Mouse (Mus musculus) intestine, embryonic 14.5 days (tissue): Measurements from ENCODE around the gene Lrig3. TPM values are rescaled to one million over a fixed set of nuclear protein-coding genes. Genes with fewer than 3 reads are reported as not detected.

Source experiments
- ATAC-seq: fragments of 200-750 bp; cut with Nextera tagmentation; replicated peaks from 2 replicates; pipeline ENCODE4 v1.8.0; 2017; ENCODE audit warnings: low read depth, moderate number of reproducible peaks, moderate TSS enrichment, moderate library complexity; ENCODE audit not compliant: low FRiP score, low TSS enrichment
- DNase-seq: peaks from one replicate; pipeline ENCODE4 v3.0.0-alpha.2; 2018; ENCODE audit warnings: low spot score
- H3K27ac ChIP-seq: fragments of 300-500 bp; sonication (generic); 2 replicates; pipeline ENCODE4 v1.5.1; 2014; ENCODE audit warnings: low read depth, mild to moderate bottlenecking, control low read depth
- H3K27me3 ChIP-seq: fragments of 300-500 bp; sonication (generic); replicated peaks from 2 replicates; pipeline ENCODE4 v1.6.1; 2014; ENCODE audit warnings: low read length, control low read depth; ENCODE audit not compliant: control insufficient read depth, insufficient read depth
- H3K36me3 ChIP-seq: fragments of 300-500 bp; sonication (generic); 2 replicates; pipeline ENCODE4 v1.6.1; 2014; ENCODE audit warnings: low read length, control low read depth; ENCODE audit not compliant: control insufficient read depth, insufficient read depth
- H3K4me1 ChIP-seq: fragments of 300-500 bp; sonication (generic); replicated peaks from 2 replicates; pipeline ENCODE4 v1.6.1; 2014; ENCODE audit warnings: low read length, control low read depth, mixed read lengths; ENCODE audit not compliant: control insufficient read depth, insufficient read depth
- H3K4me2 ChIP-seq: fragments of 300-500 bp; sonication (generic); 2 replicates; pipeline ENCODE4 v1.6.1; 2014; ENCODE audit warnings: low read length
- H3K4me3 ChIP-seq: fragments of 300-500 bp; sonication (generic); 2 replicates; pipeline ENCODE4 v1.5.1; 2014; ENCODE audit warnings: low read depth, low read length, control low read depth, mixed read lengths
- H3K9ac ChIP-seq: fragments of 300-500 bp; sonication (generic); 2 replicates; pipeline ENCODE4 v1.6.1; 2014; ENCODE audit warnings: mild to moderate bottlenecking, low read length
- H3K9me3 ChIP-seq: fragments of 300-500 bp; sonication (generic); 2 replicates; pipeline ENCODE4 v1.6.1; 2016; ENCODE audit warnings: low read length, control low read depth; ENCODE audit not compliant: control insufficient read depth
- WGBS: fragments of 180-500 bp; shearing (Covaris S2); extraction: QIAGEN DNeasy Blood & Tissue Kit; methylation state at CpG from one replicate; pipeline ENCODE4 v1.1.7; 2014; 5-methylcytosine and 5-hydroxymethylcytosine counted together
- polyA plus RNA-seq: library from polyadenylated mRNA; unstranded; fragments of >200 nt; fragmentation: Nextera tagmentation; extraction: Ambion mirVana; gene quantifications from 2 replicates; pipeline ENCODE4 v1.2.1, GENCODE M21; 2014

The Lrig3 gene
- polyA plus RNA-seq, 1 experiment from 2014 or later = 23.0 TPM

- ATAC-seq (no peak), DNase-seq (no peak)
- Histone ChIP-seq H3K36me3 (peaks cover 26% of the 10 kb centered on the region), H3K27ac (no peak overlapping the region), H3K9ac (no peak overlapping the region), H3K4me3 (no peak overlapping the region), H3K27me3 (no peaks in the 10 kb centered on the region), H3K4me2 (no peak overlapping the region), H3K4me1 (peaks cover 8% of the 10 kb centered on the region; the same call in 1 of the 2 replicates), H3K9me3 (no peaks in the 10 kb centered on the region)
- WGBS = 85% methylated on average over 11 of the region's 11 CpGs
Observed at GRCm38 (mm10) chr10:125988037-125988436, 22.1 kb downstream of the Lrig3 start.

- DNase-seq (no peak), ATAC-seq (no peak)
- Histone ChIP-seq H3K9me3 (no peaks in the 10 kb centered on the region), H3K4me1 (peaks cover 6% of the 10 kb centered on the region; the same call in 1 of the 2 replicates), H3K27ac (no peak overlapping the region), H3K36me3 (peaks cover 25% of the 10 kb centered on the region), H3K4me3 (no peak overlapping the region), H3K9ac (no peak overlapping the region), H3K27me3 (no peaks in the 10 kb centered on the region), H3K4me2 (no peak overlapping the region)
- WGBS = 69% methylated on average over 7 of the region's 7 CpGs
Observed at GRCm38 (mm10) chr10:125989890-125990289, 23.9 kb downstream of the Lrig3 start.

GRCm38 (mm10) chr10:125990394-125990793 lies 24.4 kb downstream of the Lrig3 start:
- WGBS = 66% methylated on average over 5 of the region's 5 CpGs
- DNase-seq (no peak), ATAC-seq (no peak)
- no peak overlapping the region for H3K27ac ChIP-seq
- peaks cover 26% of the 10 kb centered on the region for H3K36me3 ChIP-seq
- no peak overlapping the region for H3K4me3 ChIP-seq
- H3K4me2 ChIP-seq = no peak overlapping the region
- H3K27me3 ChIP-seq = no peaks in the 10 kb centered on the region
- no peak overlapping the region for H3K9ac ChIP-seq
- peaks cover 6% of the 10 kb centered on the region; the same call in 1 of the 2 replicates for H3K4me1 ChIP-seq
- H3K9me3 ChIP-seq = no peaks in the 10 kb centered on the region

GRCm38 (mm10) chr10:125991819-125992218 lies 25.9 kb downstream of the Lrig3 start:
- H3K9ac ChIP-seq = no peak overlapping the region
- no peak overlapping the region for H3K27ac ChIP-seq

GRCm38 (mm10) chr10:125994855-125995254 lies 28.9 kb downstream of the Lrig3 start:
- DNase-seq = no peak

More at GRCm38 (mm10) chr10:125991819-125992218, 25.9 kb downstream of the Lrig3 start:
- Histone ChIP-seq H3K4me1 (peaks cover 6% of the 10 kb centered on the region; the same call in 1 of the 2 replicates), H3K4me3 (no peak overlapping the region), H3K9me3 (no peaks in the 10 kb centered on the region), H3K27me3 (no peaks in the 10 kb centered on the region), H3K4me2 (no peak overlapping the region), H3K36me3 (peaks cover 35% of the 10 kb centered on the region)
- 90% methylated on average over 7 of the region's 7 CpGs for WGBS
- no peak for DNase-seq
- no peak for ATAC-seq

GRCm38 (mm10) chr10:125995701-125996100 lies 29.7 kb downstream of the Lrig3 start:
- WGBS = 94% methylated on average over 6 of the region's 6 CpGs
- no peaks in the 10 kb centered on the region for H3K9me3 ChIP-seq
- no peak overlapping the region for H3K9ac ChIP-seq
- DNase-seq (no peak), ATAC-seq (no peak)
- H3K4me3 ChIP-seq = no peak overlapping the region
- H3K4me1 ChIP-seq = peaks cover 5% of the 10 kb centered on the region; the same call in 1 of the 2 replicates
- no peak overlapping the region for H3K4me2 ChIP-seq
- peaks cover 59% of the 10 kb centered on the region for H3K36me3 ChIP-seq
- H3K27ac ChIP-seq = no peak overlapping the region
- H3K27me3 ChIP-seq = no peaks in the 10 kb centered on the region

More at GRCm38 (mm10) chr10:125994855-125995254, 28.9 kb downstream of the Lrig3 start:
- Histone ChIP-seq H3K4me3 (no peak overlapping the region), H3K27ac (no peak overlapping the region), H3K9me3 (no peaks in the 10 kb centered on the region), H3K9ac (no peak overlapping the region), H3K4me2 (no peak overlapping the region), H3K4me1 (peaks cover 6% of the 10 kb centered on the region; the same call in 1 of the 2 replicates), H3K36me3 (peaks cover 50% of the 10 kb centered on the region), H3K27me3 (no peaks in the 10 kb centered on the region)
- 71% methylated on average over 1 of the region's 1 CpGs for WGBS
- 0 out of 2 replicates have a peak, but pooled peaks have one; percentile 69 for ATAC-seq

GRCm38 (mm10) chr10:125996989-125997388 lies 31.0 kb downstream of the Lrig3 start:
- H3K4me1 ChIP-seq = peaks cover 2% of the 10 kb centered on the region; the same call in 1 of the 2 replicates
- no peaks in the 10 kb centered on the region for H3K27me3 ChIP-seq
- WGBS = 82% methylated on average over 9 of the region's 9 CpGs
- H3K4me3 ChIP-seq = no peak overlapping the region
- no peak overlapping the region for H3K27ac ChIP-seq
- DNase-seq (no peak), ATAC-seq (0 out of 2 replicates have a peak, but pooled peaks have one; percentile 23)
- H3K9me3 ChIP-seq = no peaks in the 10 kb centered on the region
- H3K9ac ChIP-seq = no peak overlapping the region
- H3K4me2 ChIP-seq = no peak overlapping the region
- peaks cover 64% of the 10 kb centered on the region for H3K36me3 ChIP-seq

- DNase-seq (no peak), ATAC-seq (no peak)
- H3K27ac ChIP-seq = no peak overlapping the region
- H3K4me3 ChIP-seq = no peak overlapping the region
- H3K4me1 ChIP-seq = peaks cover 13% of the 10 kb centered on the region
- H3K4me2 ChIP-seq = no peak overlapping the region
- H3K9me3 ChIP-seq = no peaks in the 10 kb centered on the region
- H3K27me3 ChIP-seq = no peaks in the 10 kb centered on the region
- no peak overlapping the region for H3K9ac ChIP-seq
- H3K36me3 ChIP-seq = peaks cover 86% of the 10 kb centered on the region
- 87% methylated on average over 6 of the region's 6 CpGs for WGBS
Observed at GRCm38 (mm10) chr10:125999561-125999960, 33.6 kb downstream of the Lrig3 start.

GRCm38 (mm10) chr10:126000861-126001390 lies 35.0 kb downstream of the Lrig3 start:
- peaks cover 85% of the 10 kb centered on the region for H3K36me3 ChIP-seq
- ATAC-seq = no peak

More at GRCm38 (mm10) chr10:126000861-126001390, 35.0 kb downstream of the Lrig3 start:
- no peak for DNase-seq
- Histone ChIP-seq H3K4me1 (peaks cover 13% of the 10 kb centered on the region), H3K27me3 (no peaks in the 10 kb centered on the region), H3K27ac (no peak overlapping the region), H3K9ac (no peak overlapping the region), H3K4me2 (no peak overlapping the region), H3K4me3 (no peak overlapping the region), H3K9me3 (no peaks in the 10 kb centered on the region)
- WGBS = 87% methylated on average over 8 of the region's 8 CpGs
